Mouse (Mus musculus) kidney, postnatal 0 days (tissue): Measurements from ENCODE around the gene Ciao2b. TPM values are rescaled to one million over a fixed set of nuclear protein-coding genes. Genes with fewer than 3 reads are reported as not detected.

Experiments
- ATAC-seq: fragments of 200-750 bp; cut with Nextera tagmentation; replicated peaks from 2 replicates; pipeline ENCODE4 v1.8.0; 2017; ENCODE audit warnings: low read depth, moderate number of reproducible peaks, moderate TSS enrichment, moderate library complexity; ENCODE audit not compliant: low FRiP score
- DNase-seq: peaks from one replicate; pipeline ENCODE4 v3.0.0-alpha.2; 2016; ENCODE audit warnings: low spot score
- H3K27ac ChIP-seq: fragments of 300-500 bp; sonication (generic); 2 replicates; pipeline ENCODE4 v1.5.1; 2014; ENCODE audit warnings: mild to moderate bottlenecking
- H3K27me3 ChIP-seq: fragments of 300-500 bp; sonication (generic); 2 replicates; pipeline ENCODE4 v1.6.1; 2014; ENCODE audit warnings: low read length, mixed read lengths; ENCODE audit not compliant: insufficient read depth
- H3K36me3 ChIP-seq: fragments of 300-500 bp; sonication (generic); 2 replicates; pipeline ENCODE4 v1.6.1; 2014; ENCODE audit warnings: low read length, mixed read lengths; ENCODE audit not compliant: insufficient read depth
- H3K4me1 ChIP-seq: fragments of 300-500 bp; sonication (generic); replicated peaks from 2 replicates; pipeline ENCODE4 v1.6.1; 2014; ENCODE audit warnings: antibody characterized with exemption, low read length, mixed read lengths; ENCODE audit not compliant: insufficient read depth
- H3K4me2 ChIP-seq: fragments of 300-500 bp; sonication (generic); 2 replicates; pipeline ENCODE4 v1.6.1; 2014; ENCODE audit warnings: mild to moderate bottlenecking, low read length, moderate library complexity, mixed read lengths
- H3K4me3 ChIP-seq: fragments of 300-500 bp; sonication (generic); replicated peaks from 2 replicates; pipeline ENCODE4 v1.5.1; 2014; ENCODE audit warnings: low read depth, low read length
- H3K9ac ChIP-seq: fragments of 300-500 bp; sonication (generic); 2 replicates; pipeline ENCODE4 v1.6.1; 2014; ENCODE audit warnings: low read depth, low read length
- H3K9me3 ChIP-seq: fragments of 300-500 bp; sonication (generic); replicated peaks from 2 replicates; pipeline ENCODE4 v1.6.1; 2016; ENCODE audit warnings: low read length, inconsistent platforms, mixed read lengths
- CTCF ChIP-seq: IDR thresholded peaks from 2 replicates; pipeline ENCODE4 v1.5.1; 2016; ENCODE audit warnings: antibody characterized with exemption, low read depth, mild to moderate bottlenecking, moderate library complexity
- WGBS: fragments of 180-500 bp; shearing (Covaris S2); extraction: QIAGEN DNeasy Blood & Tissue Kit; methylation state at CpG from one replicate; pipeline ENCODE4 v1.1.7; 2014; 5-methylcytosine and 5-hydroxymethylcytosine counted together
- polyA plus RNA-seq: library from polyadenylated mRNA; unstranded; fragments of >200 nt; fragmentation: Nextera tagmentation; extraction: Ambion mirVana; gene quantifications from 2 replicates; pipeline ENCODE4 v1.2.1, GENCODE M21; 2015

Ciao2b gene
- polyA plus RNA-seq, 1 experiment from 2014 or later: 92.7 TPM

GRCm38 (mm10) chr8:104631975-104632374, 9.8 kb downstream of the Ciao2b start:
- Histone ChIP-seq H3K27ac (peak overlapping the region; percentile 31; the same call in 1 of the 2 replicates), H3K4me1 (peaks cover 6% of the 10 kb centered on the region; the same call in 1 of the 2 replicates), H3K9ac (no peak overlapping the region), H3K27me3 (no peaks in the 10 kb centered on the region), H3K9me3 (no peaks in the 10 kb centered on the region), H3K4me3 (no peak overlapping the region), H3K4me2 (peak overlapping the region; percentile 67; the same call in 1 of the 2 replicates), H3K36me3 (0 out of 2 replicates have a peak, but pooled peaks cover 9% of the 10 kb centered on the region)
- DNase-seq (no peak), ATAC-seq (no peak)
- 32% methylated on average over 5 of the region's 5 CpGs for WGBS
- no peak for TF ChIP-seq CTCF

- peak; percentile 50 for ATAC-seq
- Histone ChIP-seq H3K27me3 (no peaks in the 10 kb centered on the region), H3K4me3 (peak within 1 kb of the TSS; percentile 37), H3K4me2 (peak within 1 kb of the TSS; percentile 67), H3K9ac (peak within 1 kb of the TSS; percentile 59), H3K36me3 (0 out of 2 replicates have a peak, but pooled peaks cover 9% of the 10 kb centered on the region), H3K4me1 (peaks cover 6% of the 10 kb centered on the region; the same call in 1 of the 2 replicates), H3K27ac (peak within 1 kb of the TSS; percentile 31), H3K9me3 (no peaks in the 10 kb centered on the region)
- DNase-seq: peak; percentile 56
- TF ChIP-seq CTCF: no peak
- WGBS: 2% methylated on average over 21 of the region's 28 CpGs
Observed at GRCm38 (mm10) chr8:104630981-104631663, 10.6 kb downstream of the Ciao2b start, which contains the start of gene Rrad. Gene Rrad (minus strand): TSS chr8:104631327.

GRCm38 (mm10) chr8:104630574-104630973, 11.2 kb downstream of the Ciao2b start:
- Histone ChIP-seq H3K4me1 (peaks cover 6% of the 10 kb centered on the region; the same call in 1 of the 2 replicates), H3K36me3 (0 out of 2 replicates have a peak, but pooled peaks cover 9% of the 10 kb centered on the region), H3K4me3 (peak overlapping the region; percentile 37), H3K4me2 (peak overlapping the region; percentile 67), H3K9me3 (no peaks in the 10 kb centered on the region), H3K27me3 (no peaks in the 10 kb centered on the region), H3K9ac (peak overlapping the region; percentile 59), H3K27ac (peak overlapping the region; percentile 31; the same call in 1 of the 2 replicates)
- WGBS: 2% methylated on average over 36 of the region's 36 CpGs
- TF ChIP-seq CTCF: peak; percentile 19; the same call in 1 of the 2 replicates
- ATAC-seq: peak; percentile 37; the same call in 1 of the 2 replicates
- DNase-seq: no peak

- ATAC-seq: no peak
- Histone ChIP-seq H3K36me3 (0 out of 2 replicates have a peak, but pooled peaks cover 5% of the 10 kb centered on the region), H3K4me1 (peaks cover 6% of the 10 kb centered on the region; the same call in 1 of the 2 replicates), H3K4me3 (peak overlapping the region; percentile 37), H3K27ac (no peak overlapping the region), H3K9ac (peak overlapping the region; percentile 59; the same call in 1 of the 2 replicates), H3K27me3 (no peaks in the 10 kb centered on the region), H3K9me3 (no peaks in the 10 kb centered on the region), H3K4me2 (peak overlapping the region; percentile 67)
- TF ChIP-seq CTCF: no peak
- 28% methylated on average over 8 of the region's 8 CpGs for WGBS
- DNase-seq: no peak
Observed at GRCm38 (mm10) chr8:104630111-104630479, 11.7 kb downstream of the Ciao2b start.

- Histone ChIP-seq H3K4me3 (no peak overlapping the region), H3K9me3 (no peaks in the 10 kb centered on the region), H3K9ac (no peak overlapping the region), H3K27ac (no peak overlapping the region), H3K27me3 (no peaks in the 10 kb centered on the region), H3K4me1 (peaks cover 12% of the 10 kb centered on the region; the same call in 1 of the 2 replicates), H3K36me3 (0 out of 2 replicates have a peak, but pooled peaks cover 5% of the 10 kb centered on the region), H3K4me2 (peak overlapping the region; percentile 67)
- DNase-seq: no peak
- ATAC-seq: no peak
- WGBS: 67% methylated on average over 22 of the region's 22 CpGs
- no peak for TF ChIP-seq CTCF
Observed at GRCm38 (mm10) chr8:104629306-104630110, 12.3 kb downstream of the Ciao2b start.

GRCm38 (mm10) chr8:104628402-104628801, 13.4 kb downstream of the Ciao2b start:
- 0 out of 2 replicates have a peak, but pooled peaks cover 5% of the 10 kb centered on the region for H3K36me3 ChIP-seq
- H3K9ac ChIP-seq: no peak overlapping the region
- H3K9me3 ChIP-seq: no peaks in the 10 kb centered on the region
- H3K4me1 ChIP-seq: peaks cover 12% of the 10 kb centered on the region; the same call in 1 of the 2 replicates
- ATAC-seq (no peak), DNase-seq (no peak)
- no peak overlapping the region for H3K4me3 ChIP-seq
- no peak for TF ChIP-seq CTCF
- 93% methylated on average over 21 of the region's 21 CpGs for WGBS
- H3K4me2 ChIP-seq: no peak overlapping the region
- H3K27me3 ChIP-seq: no peaks in the 10 kb centered on the region
- no peak overlapping the region for H3K27ac ChIP-seq
